In the genomic region with DNA sequence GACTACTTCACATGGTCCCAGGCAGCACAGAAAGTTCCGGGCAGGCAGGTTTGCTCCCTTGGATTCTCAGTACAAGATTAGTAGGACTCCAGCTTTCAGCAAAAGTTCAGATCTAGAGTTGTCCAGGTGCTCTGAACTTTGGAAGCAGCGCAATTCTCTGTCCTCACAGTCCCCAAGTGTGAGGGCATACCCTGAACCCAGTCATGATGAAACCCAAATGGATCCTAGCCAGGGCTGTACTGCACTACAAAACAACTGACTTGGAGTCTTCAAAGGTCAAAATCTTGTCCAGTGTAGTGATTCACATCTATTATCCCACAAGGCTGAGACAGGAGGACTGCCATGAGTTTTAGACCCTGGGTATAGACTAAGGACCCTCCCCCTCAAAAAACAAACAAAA, we compare ENCODE assay signal across 30 mouse cellular contexts. TPM values are rescaled to one million over a fixed set of nuclear protein-coding genes. Genes with fewer than 3 reads are reported as not detected.
DNase-seq lines count a peak whose midpoint lies in the region; ATAC-seq and TF ChIP-seq lines count a peak whose summit lies in the region.
"Had no signal": no experiment of that assay in that cellular context is flagged by ENCODE, and none has a peak within 500 bp of the region (broad histone marks: within the 10 kb centered on the region; RNA-seq: fewer than 3 reads in every experiment).

No protein-coding gene starts in this region.

- H3K9me3 ChIP-seq in embryonic facial prominence, embryonic 13.5 days = no peaks in the 10 kb centered on the region
- no peaks in the 10 kb centered on the region for H3K9me3 ChIP-seq in embryonic facial prominence, embryonic 10.5 days
- no peaks in the 10 kb centered on the region for H3K9me3 ChIP-seq in kidney, embryonic 14.5 days (ENCODE audit: control insufficient read depth, low read length)
- H3K9me3 ChIP-seq in forebrain, postnatal 0 days (ENCODE audit: low read length) = no peaks in the 10 kb centered on the region
- H3K9me3 ChIP-seq: embryonic facial prominence, embryonic 12.5 days; heart, embryonic 15.5 days; megakaryocyte, embryonic 14.5 days; midbrain, embryonic 13.5 days had no signal

- H3K9ac ChIP-seq in embryonic facial prominence, embryonic 13.5 days = 0 out of 2 replicates have a peak overlapping the region, but pooled peaks have one; percentile 11
- no peak overlapping the region for H3K9ac ChIP-seq in kidney, embryonic 14.5 days (ENCODE audit: low read depth, low read length)
- no peak overlapping the region for H3K9ac ChIP-seq in forebrain, postnatal 0 days
- H3K9ac ChIP-seq: embryonic facial prominence, embryonic 12.5 days; heart, embryonic 15.5 days; hindbrain, embryonic 14.5 days; lung, embryonic 14.5 days; midbrain, embryonic 13.5 days had no signal

- H3K36me3 ChIP-seq in embryonic facial prominence, embryonic 13.5 days = no peaks in the 10 kb centered on the region
- H3K36me3 ChIP-seq in embryonic facial prominence, embryonic 10.5 days (replicated peaks) = 0 out of 2 replicates have a peak, but pooled peaks cover 2% of the 10 kb centered on the region
- H3K36me3 ChIP-seq in kidney, embryonic 14.5 days (ENCODE audit: control insufficient read depth, insufficient read depth, low read length) = no peaks in the 10 kb centered on the region
- no peaks in the 10 kb centered on the region for H3K36me3 ChIP-seq in forebrain, postnatal 0 days (ENCODE audit: insufficient read depth)
- H3K36me3 ChIP-seq: embryonic facial prominence, embryonic 12.5 days; heart, embryonic 15.5 days; midbrain, embryonic 13.5 days had no signal

- no peaks in the 10 kb centered on the region for H3K4me1 ChIP-seq in embryonic facial prominence, embryonic 13.5 days
- no peaks in the 10 kb centered on the region for H3K4me1 ChIP-seq in embryonic facial prominence, embryonic 10.5 days
- peaks cover 6% of the 10 kb centered on the region; the same call in 1 of the 2 replicates for H3K4me1 ChIP-seq in kidney, embryonic 14.5 days (ENCODE audit: control insufficient read depth, insufficient read depth, low read length)
- H3K4me1 ChIP-seq in forebrain, postnatal 0 days (ENCODE audit: insufficient read depth) = no peaks in the 10 kb centered on the region
- H3K4me1 ChIP-seq: embryonic facial prominence, embryonic 12.5 days; midbrain, embryonic 13.5 days had no signal

- no peak for ATAC-seq in embryonic facial prominence, embryonic 13.5 days (ENCODE audit: insufficient number of reproducible peaks, insufficient read depth, low FRiP score, low TSS enrichment, low read depth)
- ATAC-seq in kidney, embryonic 14.5 days (ENCODE audit: low FRiP score, low TSS enrichment) = no peak
- no peak for ATAC-seq in forebrain, postnatal 0 days
- ATAC-seq: activated CD4-positive, CD25-positive, alpha-beta regulatory T cell, adult 4 months; inflammation-experienced regulatory T-cells, adult 6 months; midbrain, embryonic 13.5 days had no signal

- WGBS in embryonic facial prominence, embryonic 13.5 days = 92% methylated on average over 2 of the region's 2 CpGs
- 85% methylated on average over 2 of the region's 2 CpGs for WGBS in embryonic facial prominence, embryonic 10.5 days
- WGBS in kidney, embryonic 14.5 days = 93% methylated on average over 2 of the region's 2 CpGs
- 79% methylated on average over 2 of the region's 2 CpGs for WGBS in forebrain, postnatal 0 days

- H3K27ac ChIP-seq in embryonic facial prominence, embryonic 13.5 days = no peak overlapping the region
- no peak overlapping the region for H3K27ac ChIP-seq in embryonic facial prominence, embryonic 10.5 days (replicated peaks)
- H3K27ac ChIP-seq in kidney, embryonic 14.5 days (ENCODE audit: low read depth, low read length) = no peak overlapping the region
- H3K27ac ChIP-seq in forebrain, postnatal 0 days (ENCODE audit: low read depth, low read length) = peak overlapping the region; percentile 60
- H3K27ac ChIP-seq: embryonic facial prominence, embryonic 12.5 days; gastrocnemius, adult 2 months; heart, embryonic 15.5 days; hindbrain, embryonic 14.5 days; left cerebral cortex, adult 2 months; midbrain, embryonic 13.5 days had no signal

- H3K27me3 ChIP-seq in embryonic facial prominence, embryonic 13.5 days = no peaks in the 10 kb centered on the region
- no peaks in the 10 kb centered on the region for H3K27me3 ChIP-seq in embryonic facial prominence, embryonic 10.5 days (replicated peaks; ENCODE audit: low read depth, poor library complexity, severe bottlenecking)
- no peaks in the 10 kb centered on the region for H3K27me3 ChIP-seq in kidney, embryonic 14.5 days (ENCODE audit: control insufficient read depth, insufficient read depth, low read length)
- H3K27me3 ChIP-seq in forebrain, postnatal 0 days (ENCODE audit: insufficient read depth, low read length) = no peaks in the 10 kb centered on the region
- H3K27me3 ChIP-seq: embryonic facial prominence, embryonic 12.5 days; heart, embryonic 15.5 days; megakaryocyte, embryonic 14.5 days; midbrain, embryonic 13.5 days had no signal

- H3K4me3 ChIP-seq in embryonic facial prominence, embryonic 13.5 days = no peak overlapping the region
- H3K4me3 ChIP-seq in embryonic facial prominence, embryonic 10.5 days = no peak overlapping the region
- H3K4me3 ChIP-seq in kidney, embryonic 14.5 days (ENCODE audit: low read length) = no peak overlapping the region
- no peak overlapping the region for H3K4me3 ChIP-seq in forebrain, postnatal 0 days (ENCODE audit: low read depth, low read length)
- H3K4me3 ChIP-seq: embryonic facial prominence, embryonic 12.5 days; erythroblast, embryonic 14.5 days; gastrocnemius, adult 2 months; heart, embryonic 15.5 days; left cerebral cortex, adult 2 months; megakaryocyte, embryonic 14.5 days; midbrain, embryonic 13.5 days had no signal

- DNase-seq in adrenal gland, adult 2 months = peak; percentile 70
- no peak for DNase-seq in adrenal gland, postnatal 25 days
- DNase-seq in embryonic facial prominence, embryonic 10.5 days (ENCODE audit: low spot score) = no peak
- peak; percentile 19 to 43 for DNase-seq in kidney, postnatal 25 days
- no peak for DNase-seq in forebrain, postnatal 0 days
- DNase-seq: cerebellum, postnatal 10 days; gastrocnemius, adult 2 months; heart, postnatal 4 days; kidney, adult 8-10 months; lung, embryonic 14.5 days; lung, postnatal 36 days; thymus, adult 18-20 months; thymus, postnatal 36 days had no signal

- TF ChIP-seq CTCF in forebrain, postnatal 0 days (IDR thresholded peaks at IDR 0.05; ENCODE audit: low read depth) = no peak

- no peak overlapping the region for H3K4me2 ChIP-seq in embryonic facial prominence, embryonic 13.5 days
- no peak overlapping the region for H3K4me2 ChIP-seq in kidney, embryonic 14.5 days (replicated peaks; ENCODE audit: low read depth, low read length)
- H3K4me2 ChIP-seq in forebrain, postnatal 0 days (ENCODE audit: low read depth) = no peak overlapping the region
- H3K4me2 ChIP-seq: embryonic facial prominence, embryonic 12.5 days; heart, embryonic 15.5 days; hindbrain, embryonic 14.5 days; lung, embryonic 14.5 days; midbrain, embryonic 13.5 days had no signal

RNA-seq across cellular contexts. Expression of gene Nrros, which starts 8.0 kb away (rescaled TPM):
- total RNA-seq in adrenal gland, adult 2 months (2021) = 1 to 10 TPM; 4.1 to 6.3 TPM
- polyA plus RNA-seq in adrenal gland, adult 2 months (2012; rRNA removed) = 13.4 and 14.1 TPM in 2 replicates
- total RNA-seq in adrenal gland, postnatal 25 days (2021) = 6.1 and 8.9 TPM in 2 replicates
- polyA plus RNA-seq in embryonic facial prominence, embryonic 13.5 days (2015; fragmentation: Nextera tagmentation; extraction: Ambion mirVana) = 13.0 and 13.4 TPM in 2 replicates
- polyA plus RNA-seq in embryonic facial prominence, embryonic 10.5 days (2016; fragmentation: Nextera tagmentation; extraction: Ambion mirVana) = 7.3 and 8.1 TPM in 2 replicates
- polyA plus RNA-seq in kidney, embryonic 14.5 days (2014; fragmentation: Nextera tagmentation; extraction: Ambion mirVana) = 14.4 and 18.7 TPM in 2 replicates
- total RNA-seq in forebrain, postnatal 0 days (2014; rRNA removed) = 10.2 and 12.5 TPM in 2 replicates
- polyA plus RNA-seq in forebrain, postnatal 0 days (2015; fragmentation: Nextera tagmentation; extraction: Ambion mirVana) = 6.4 and 7.6 TPM in 2 replicates

RNA-seq across cellular contexts. Expression of gene Bex6, which starts 22.3 kb away (rescaled TPM):
- not detected for total RNA-seq in adrenal gland, adult 2 months (2021)
- not detected in 2 replicates for polyA plus RNA-seq in adrenal gland, adult 2 months (2012; rRNA removed)
- not detected in 2 replicates for total RNA-seq in adrenal gland, postnatal 25 days (2021)
- not detected in 2 replicates for polyA plus RNA-seq in embryonic facial prominence, embryonic 13.5 days (2015; fragmentation: Nextera tagmentation; extraction: Ambion mirVana)
- not detected in 2 replicates for polyA plus RNA-seq in embryonic facial prominence, embryonic 10.5 days (2016; fragmentation: Nextera tagmentation; extraction: Ambion mirVana)
- not detected in 2 replicates for polyA plus RNA-seq in kidney, embryonic 14.5 days (2014; fragmentation: Nextera tagmentation; extraction: Ambion mirVana)
- not detected in 2 replicates for total RNA-seq in forebrain, postnatal 0 days (2014; rRNA removed)
- not detected in 2 replicates for polyA plus RNA-seq in forebrain, postnatal 0 days (2015; fragmentation: Nextera tagmentation; extraction: Ambion mirVana)
- total RNA-seq: gastrocnemius, adult 2 months; heart, postnatal 4 days; layer of hippocampus, postnatal 10 days; left cerebral cortex, adult 2 months; left cerebral cortex, postnatal 36 days; neutrophil, adult 5-6 weeks had no signal
- polyA plus RNA-seq: activated CD4-positive, CD25-positive, alpha-beta regulatory T cell, adult 4 months; brain, embryonic 14.5 days; erythroblast, embryonic 14.5 days; frontal cortex, adult 2 months; gonadal fat pad, adult 2 months; heart, embryonic 15.5 days; hindbrain, embryonic 14.5 days; lung, embryonic 14.5 days; midbrain, embryonic 13.5 days had no signal

RNA-seq across cellular contexts. Expression of gene Cep19, which starts 57.8 kb away (rescaled TPM):
- total RNA-seq in adrenal gland, adult 2 months (2021) = 10 to 100 TPM in 1 of 2 experiments, 1 to 10 TPM in 1; 8.0 to 15.4 TPM
- polyA plus RNA-seq in adrenal gland, adult 2 months (2012; rRNA removed) = 29.9 and 33.1 TPM in 2 replicates
- total RNA-seq in adrenal gland, postnatal 25 days (2021) = 13.5 and 15.7 TPM in 2 replicates
- 25.9 and 32.5 TPM in 2 replicates for polyA plus RNA-seq in embryonic facial prominence, embryonic 13.5 days (2015; fragmentation: Nextera tagmentation; extraction: Ambion mirVana)
- polyA plus RNA-seq in embryonic facial prominence, embryonic 10.5 days (2016; fragmentation: Nextera tagmentation; extraction: Ambion mirVana) = 36.5 and 36.7 TPM in 2 replicates
- polyA plus RNA-seq in kidney, embryonic 14.5 days (2014; fragmentation: Nextera tagmentation; extraction: Ambion mirVana) = 39.7 and 43.8 TPM in 2 replicates
- 43.6 and 51.5 TPM in 2 replicates for total RNA-seq in forebrain, postnatal 0 days (2014; rRNA removed)
- 61.0 and 64.8 TPM in 2 replicates for polyA plus RNA-seq in forebrain, postnatal 0 days (2015; fragmentation: Nextera tagmentation; extraction: Ambion mirVana)

RNA-seq across cellular contexts. Expression of gene Pigx, which starts 57.8 kb away (rescaled TPM):
- 10 to 100 TPM; 30.8 to 35.5 TPM for total RNA-seq in adrenal gland, adult 2 months (2021)
- 27.6 and 40.0 TPM in 2 replicates for polyA plus RNA-seq in adrenal gland, adult 2 months (2012; rRNA removed)
- 29.8 and 33.6 TPM in 2 replicates for total RNA-seq in adrenal gland, postnatal 25 days (2021)
- polyA plus RNA-seq in embryonic facial prominence, embryonic 13.5 days (2015; fragmentation: Nextera tagmentation; extraction: Ambion mirVana) = 127 and 132 TPM in 2 replicates
- 151 and 152 TPM in 2 replicates for polyA plus RNA-seq in embryonic facial prominence, embryonic 10.5 days (2016; fragmentation: Nextera tagmentation; extraction: Ambion mirVana)
- polyA plus RNA-seq in kidney, embryonic 14.5 days (2014; fragmentation: Nextera tagmentation; extraction: Ambion mirVana) = 147 and 155 TPM in 2 replicates
- 71.7 and 102 TPM in 2 replicates for total RNA-seq in forebrain, postnatal 0 days (2014; rRNA removed)
- 113 and 133 TPM in 2 replicates for polyA plus RNA-seq in forebrain, postnatal 0 days (2015; fragmentation: Nextera tagmentation; extraction: Ambion mirVana)

Comparison
In these comparisons a context has a peak if more than half of its experiments do, and no peak if none do; other contexts are left out.
1. DNase-seq: peak in adrenal gland, adult 2 months (single experiment) and kidney, postnatal 25 days (2 of 2); none in adrenal gland, postnatal 25 days (single experiment), embryonic facial prominence, embryonic 10.5 days (single experiment) and forebrain, postnatal 0 days (single experiment).